Mouse (Mus musculus) heart, embryonic 10.5 days (tissue): ENCODE measurements at regions not wholly inside any gene's neighbourhood (a gene's known extent, or its start where the extent isn't known, plus 50 kb on each side); places are given as distances from the start of the nearest gene placed in this dataset. TPM values are rescaled to one million over a fixed set of nuclear protein-coding genes. Genes with fewer than 3 reads are reported as not detected.

Source experiments
- DNase-seq: peaks from one replicate; pipeline ENCODE4 v3.0.0-alpha.2; 2017; ENCODE audit warnings: low spot score
- H3K27ac ChIP-seq: fragments of 300-500 bp; sonication (generic); 2 replicates; pipeline ENCODE4 v1.5.1; 2016; ENCODE audit warnings: mild to moderate bottlenecking
- H3K27me3 ChIP-seq: fragments of 300-500 bp; sonication (generic); 2 replicates; pipeline ENCODE4 v1.6.1; 2016; ENCODE audit warnings: mild to moderate bottlenecking; ENCODE audit not compliant: poor library complexity, insufficient read depth, severe bottlenecking
- H3K36me3 ChIP-seq: fragments of 300-500 bp; sonication (generic); 2 replicates; pipeline ENCODE4 v1.6.1; 2016; ENCODE audit warnings: mild to moderate bottlenecking, moderate library complexity
- H3K4me1 ChIP-seq: fragments of 300-500 bp; sonication (generic); 2 replicates; pipeline ENCODE4 v1.6.1; 2016; ENCODE audit warnings: mild to moderate bottlenecking
- H3K4me3 ChIP-seq: fragments of 300-500 bp; sonication (generic); 2 replicates; pipeline ENCODE4 v1.5.1; 2016; ENCODE audit warnings: mild to moderate bottlenecking, moderate library complexity
- H3K9me3 ChIP-seq: fragments of 300-500 bp; sonication (generic); 2 replicates; pipeline ENCODE4 v1.6.1; 2016; ENCODE audit warnings: mild to moderate bottlenecking, moderate library complexity
- WGBS: fragments of 180-500 bp; shearing (Covaris S2); methylation state at CpG from one replicate; pipeline ENCODE4 v1.1.7; 2016; 5-methylcytosine and 5-hydroxymethylcytosine counted together
- microRNA counts: library from miRNA; unstranded; fragments of <30 nt; microRNA quantifications from one replicate; lab custom pipeline; 2017
- microRNA-seq: library from miRNA; unstranded; fragments of <30 nt; microRNA quantifications from one replicate; pipeline ENCODE4, GENCODE M21; 2017

DNA sequence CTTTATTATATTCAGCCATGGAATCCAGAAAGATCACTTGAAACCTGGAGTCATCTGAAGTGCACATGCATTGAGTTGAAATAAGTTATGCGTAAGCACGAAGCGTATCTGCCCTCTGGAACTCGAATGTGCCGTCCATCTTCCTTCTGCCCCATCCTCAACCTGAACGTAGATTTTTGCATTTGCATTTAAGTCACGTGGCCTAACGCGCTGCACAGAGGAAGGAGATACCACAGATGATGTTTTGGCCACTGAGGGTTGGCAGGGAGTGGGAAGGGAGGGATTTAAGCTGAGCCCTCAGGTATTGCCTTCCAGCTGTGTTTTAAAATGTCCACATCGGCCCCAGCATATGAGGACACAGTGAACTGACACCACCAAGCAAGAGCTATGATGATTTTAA is 63.6 kb upstream of the Runx1 start:
- Histone ChIP-seq H3K9me3 (no peaks in the 10 kb centered on the region), H3K27me3 (peaks cover 100% of the 10 kb centered on the region), H3K4me1 (peaks cover 9% of the 10 kb centered on the region), H3K36me3 (no peaks in the 10 kb centered on the region), H3K4me3 (no peak overlapping the region), H3K27ac (no peak overlapping the region)
- DNase-seq, result no peak
- 89% methylated on average over 10 of the region's 10 CpGs for WGBS

DNA sequence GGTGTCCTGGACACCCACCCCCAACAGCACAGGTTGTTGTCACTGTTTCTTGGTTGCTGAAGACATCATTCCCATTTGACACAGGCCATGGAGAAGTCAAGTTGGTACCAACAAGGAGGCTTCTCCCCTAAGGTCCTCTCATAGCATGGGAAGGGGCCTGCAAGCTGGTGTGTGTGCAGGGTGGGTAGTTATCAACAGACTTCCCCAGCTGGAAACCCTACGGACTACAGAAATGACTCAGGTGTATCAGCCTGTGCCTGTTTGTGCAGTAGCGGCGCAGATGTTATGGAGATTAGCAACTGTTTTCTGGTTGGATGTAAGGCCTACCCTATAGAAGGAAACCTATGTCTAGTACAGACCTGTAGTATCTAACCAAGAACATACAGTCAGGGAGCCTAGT is 60.3 kb upstream of the Runx1 start:
- Histone ChIP-seq H3K36me3 (no peaks in the 10 kb centered on the region), H3K4me3 (no peak overlapping the region), H3K27me3 (peaks cover 90% of the 10 kb centered on the region), H3K9me3 (no peaks in the 10 kb centered on the region), H3K4me1 (peaks cover 18% of the 10 kb centered on the region), H3K27ac (no peak overlapping the region)
- WGBS, result 96% methylated on average over 3 of the region's 3 CpGs
- no peak for DNase-seq

DNA sequence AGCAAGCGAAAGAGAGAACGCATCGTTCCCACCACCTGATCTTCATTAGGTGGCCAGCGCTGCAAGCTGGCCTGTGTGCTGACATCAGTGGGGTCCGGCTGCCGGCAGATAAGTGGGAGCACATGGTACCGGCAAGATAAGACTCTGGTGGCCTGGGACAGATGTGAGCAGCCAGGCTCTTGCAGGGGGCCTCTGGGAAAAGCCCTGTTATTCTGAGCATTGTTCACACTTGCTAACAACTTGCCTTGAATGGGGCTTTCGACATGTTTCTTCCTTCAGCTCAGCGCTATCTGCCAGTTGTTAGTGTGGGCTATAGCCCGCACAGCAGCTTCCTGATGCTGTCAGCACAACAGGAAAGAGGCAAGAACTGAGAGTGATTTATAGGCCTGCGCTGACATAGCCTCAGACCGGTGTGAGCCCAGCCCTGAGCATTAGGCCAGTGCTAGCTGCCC is 57.9 kb upstream of the Runx1 start:
- peak; percentile 95 for DNase-seq
- peaks cover 90% of the 10 kb centered on the region for H3K27me3 ChIP-seq
- 3% methylated on average over 12 of the region's 12 CpGs for WGBS
- peaks cover 18% of the 10 kb centered on the region for H3K4me1 ChIP-seq
- H3K27ac ChIP-seq, result peak overlapping the region; percentile 42; the same call in 1 of the 2 replicates
- 0 out of 2 replicates have a peak overlapping the region, but pooled peaks have one; percentile 3 for H3K4me3 ChIP-seq
- no peaks in the 10 kb centered on the region for H3K36me3 ChIP-seq
- H3K9me3 ChIP-seq, result no peaks in the 10 kb centered on the region

DNA sequence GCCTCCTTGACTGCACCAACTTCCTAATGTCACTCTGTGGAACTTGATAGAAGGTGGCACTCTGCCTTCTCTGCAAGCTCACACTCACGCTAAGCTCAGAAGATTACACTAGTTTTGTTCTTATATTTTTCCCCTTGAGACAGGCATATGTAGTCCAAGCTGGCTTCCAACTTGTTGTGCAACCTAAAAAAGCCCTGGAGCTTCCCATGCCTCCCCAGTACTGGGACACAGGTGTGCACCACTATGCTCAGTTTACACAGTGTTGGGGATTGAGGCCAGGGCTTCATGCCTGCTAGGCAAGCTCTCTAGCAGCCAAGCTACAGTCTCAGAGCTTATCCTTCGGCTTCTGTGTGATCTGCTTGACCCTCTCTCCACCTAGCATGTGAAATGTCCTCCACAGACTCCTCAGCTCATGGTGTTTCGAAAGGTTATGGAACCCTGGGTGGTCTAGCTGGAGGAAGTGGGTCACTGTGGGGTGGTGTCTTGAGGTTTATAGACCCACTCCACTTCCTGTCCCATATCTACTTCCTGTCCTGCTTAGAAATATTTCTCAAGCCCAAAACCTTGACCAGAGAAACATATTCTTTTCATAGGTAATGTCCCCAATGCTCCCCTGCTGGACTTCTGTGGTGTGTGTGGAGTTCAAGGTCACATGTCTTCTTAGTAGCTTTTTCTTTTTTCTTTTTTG is 54.6 kb upstream of the Runx1 start:
- DNase-seq, result no peak
- no peak overlapping the region for H3K27ac ChIP-seq
- H3K9me3 ChIP-seq, result no peaks in the 10 kb centered on the region
- no peak overlapping the region for H3K4me3 ChIP-seq
- H3K27me3 ChIP-seq, result peaks cover 87% of the 10 kb centered on the region
- no peaks in the 10 kb centered on the region for H3K36me3 ChIP-seq
- 80% methylated on average over 3 of the region's 3 CpGs for WGBS
- H3K4me1 ChIP-seq, result peaks cover 18% of the 10 kb centered on the region

DNA sequence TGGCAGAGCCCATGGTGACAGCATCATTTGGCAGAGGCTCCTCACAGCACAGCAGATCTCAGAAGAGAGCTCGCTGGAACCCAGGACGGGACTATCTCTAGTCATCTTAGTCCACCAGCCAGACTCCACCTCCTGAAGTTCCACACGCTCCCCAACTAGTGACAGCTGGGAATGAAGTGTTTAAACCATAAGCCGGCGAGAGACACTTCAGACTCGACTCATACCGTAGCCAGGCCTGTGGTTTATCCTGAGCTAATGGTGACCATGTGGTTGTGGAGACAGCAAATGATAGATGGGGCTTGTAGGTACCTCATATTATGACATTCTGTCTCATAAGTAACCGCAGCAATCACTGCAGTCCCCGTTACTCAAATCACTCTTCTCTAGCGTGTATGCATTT is 52.1 kb upstream of the Runx1 start:
- DNase-seq, result no peak
- no peak overlapping the region for H3K4me3 ChIP-seq
- no peak overlapping the region for H3K27ac ChIP-seq
- H3K4me1 ChIP-seq, result no peaks in the 10 kb centered on the region
- no peaks in the 10 kb centered on the region for H3K36me3 ChIP-seq
- peaks cover 4% of the 10 kb centered on the region; the same call in 1 of the 2 replicates for H3K9me3 ChIP-seq
- 80% methylated on average over 10 of the region's 10 CpGs for WGBS
- peaks cover 95% of the 10 kb centered on the region for H3K27me3 ChIP-seq

MicroRNAs encoded in the stretch of these regions (microRNA counts, 519-probe panel; counts per million panel counts)
- microRNA mmu-miR-802 (lab: Ali Mortazavi, UCI), result not detected

Small RNA genes lying in the stretch of these regions (microRNA-seq; reads per million reads assigned to microRNA genes)
- gene Gm28003 (not detected), gene Mir802 (4.8 reads per million, percentile 15 among the genes with 10 or more reads in this experiment)
